ENCODE assay signal across 8 mouse cellular contexts in genomic region chr9:108489702-108490558, GRCm38 (mm10). TPM values are rescaled to one million over a fixed set of nuclear protein-coding genes. Genes with fewer than 3 reads are reported as not detected.
DNase-seq lines count a peak whose midpoint lies in the region; ATAC-seq lines count a peak whose summit lies in the region.

No protein-coding gene starts in this region.

- peaks cover 85% of the 10 kb centered on the region for H3K36me3 ChIP-seq in heart, embryonic 10.5 days
- peaks cover 17% of the 10 kb centered on the region for H3K36me3 ChIP-seq in forebrain, embryonic 11.5 days (ENCODE audit: control insufficient read depth, insufficient read depth, low read length)
- peaks cover 64% of the 10 kb centered on the region for H3K36me3 ChIP-seq in liver, embryonic 12.5 days

- H3K27ac ChIP-seq in heart, embryonic 10.5 days, result peak overlapping the region; percentile 97
- H3K27ac ChIP-seq in forebrain, embryonic 11.5 days (ENCODE audit: low read depth, low read length), result peak overlapping the region; percentile 91
- peak overlapping the region; percentile 96 for H3K27ac ChIP-seq in liver, embryonic 12.5 days

- 70% methylated on average over 26 of the region's 26 CpGs for WGBS in heart, embryonic 10.5 days
- 71% methylated on average over 26 of the region's 26 CpGs for WGBS in forebrain, embryonic 11.5 days
- WGBS in liver, embryonic 12.5 days (ENCODE audit: insufficient replicate concordance), result 68% methylated on average over 26 of the region's 26 CpGs

- H3K4me3 ChIP-seq in heart, embryonic 10.5 days, result peak overlapping the region; percentile 100
- H3K4me3 ChIP-seq in forebrain, embryonic 11.5 days (ENCODE audit: low read depth, low read length), result peak overlapping the region; percentile 96
- H3K4me3 ChIP-seq in liver, embryonic 12.5 days, result peak overlapping the region; percentile 95

- H3K9ac ChIP-seq in forebrain, embryonic 11.5 days (ENCODE audit: low read length), result peak overlapping the region; percentile 91
- peak overlapping the region; percentile 94 for H3K9ac ChIP-seq in liver, embryonic 12.5 days

- DNase-seq in heart, embryonic 10.5 days (ENCODE audit: low spot score), result no peak
- DNase-seq in heart, adult 18-20 months, result no peak
- DNase-seq in CD4-positive, CD25-positive, alpha-beta regulatory T cell, adult 2 months (ENCODE audit: low read depth, low spot score), result peak; percentile 41
- DNase-seq in forebrain, embryonic 11.5 days (ENCODE audit: low spot score), result no peak
- DNase-seq in testis, postnatal 10 days (ENCODE audit: low spot score), result peak; percentile 67
- no peak for DNase-seq in cerebellum, adult 11-12 months
- no peak for DNase-seq in adrenal gland, postnatal 14 days

- ATAC-seq in forebrain, embryonic 11.5 days (replicated peaks; ENCODE audit: low FRiP score), result peak; percentile 28
- ATAC-seq in liver, embryonic 12.5 days, result no peak

- H3K4me1 ChIP-seq in heart, embryonic 10.5 days, result peaks cover 29% of the 10 kb centered on the region
- H3K4me1 ChIP-seq in forebrain, embryonic 11.5 days (replicated peaks; ENCODE audit: control insufficient read depth, insufficient read depth, low read length), result peaks cover 14% of the 10 kb centered on the region
- peaks cover 26% of the 10 kb centered on the region for H3K4me1 ChIP-seq in liver, embryonic 12.5 days

- no peaks in the 10 kb centered on the region for H3K27me3 ChIP-seq in heart, embryonic 10.5 days (ENCODE audit: insufficient read depth, poor library complexity, severe bottlenecking)
- no peaks in the 10 kb centered on the region for H3K27me3 ChIP-seq in forebrain, embryonic 11.5 days (ENCODE audit: control insufficient read depth, insufficient read depth, low read length)
- no peaks in the 10 kb centered on the region for H3K27me3 ChIP-seq in liver, embryonic 12.5 days (replicated peaks)

- H3K4me2 ChIP-seq in forebrain, embryonic 11.5 days (ENCODE audit: low read depth, low read length, severe bottlenecking), result peak overlapping the region; percentile 85
- peak overlapping the region; percentile 94 for H3K4me2 ChIP-seq in liver, embryonic 12.5 days

- no peaks in the 10 kb centered on the region for H3K9me3 ChIP-seq in heart, embryonic 10.5 days
- H3K9me3 ChIP-seq in forebrain, embryonic 11.5 days (ENCODE audit: control insufficient read depth, low read length), result no peaks in the 10 kb centered on the region
- no peaks in the 10 kb centered on the region for H3K9me3 ChIP-seq in liver, embryonic 12.5 days (replicated peaks)

RNA-seq across cellular contexts. Expression of gene Usp19, which starts 0.5 kb away (rescaled TPM):
- 78.6 and 84.1 TPM in 2 replicates for polyA plus RNA-seq in heart, embryonic 10.5 days (2016; fragmentation: Nextera tagmentation; extraction: Ambion mirVana)
- 10 to 100 TPM; 79.9 to 91.6 TPM for total RNA-seq in heart, adult 18-20 months (2021)
- polyA plus RNA-seq in forebrain, embryonic 11.5 days (2014; fragmentation: Nextera tagmentation; extraction: Ambion mirVana), result 84.0 and 90.0 TPM in 2 replicates
- 48.0 and 52.1 TPM in 2 replicates for polyA plus RNA-seq in liver, embryonic 12.5 days (2016; fragmentation: Nextera tagmentation; extraction: Ambion mirVana)
- 163 and 175 TPM in 2 replicates for total RNA-seq in adrenal gland, postnatal 14 days (2021)

RNA-seq across cellular contexts. Expression of gene Lamb2, which starts 10.4 kb away (rescaled TPM):
- 46.3 and 57.4 TPM in 2 replicates for polyA plus RNA-seq in heart, embryonic 10.5 days (2016; fragmentation: Nextera tagmentation; extraction: Ambion mirVana)
- 100 to 1,000 TPM; 334 to 339 TPM for total RNA-seq in heart, adult 18-20 months (2021)
- polyA plus RNA-seq in forebrain, embryonic 11.5 days (2014; fragmentation: Nextera tagmentation; extraction: Ambion mirVana), result 31.8 and 40.9 TPM in 2 replicates
- 9.8 and 10.9 TPM in 2 replicates for polyA plus RNA-seq in liver, embryonic 12.5 days (2016; fragmentation: Nextera tagmentation; extraction: Ambion mirVana)
- total RNA-seq in adrenal gland, postnatal 14 days (2021), result 121 and 124 TPM in 2 replicates

RNA-seq across cellular contexts. Expression of gene Qars, which starts 17.6 kb away (rescaled TPM):
- polyA plus RNA-seq in heart, embryonic 10.5 days (2016; fragmentation: Nextera tagmentation; extraction: Ambion mirVana), result 83.2 and 95.8 TPM in 2 replicates
- total RNA-seq in heart, adult 18-20 months (2021), result 10 to 100 TPM; 76.4 to 90.3 TPM
- 107 and 116 TPM in 2 replicates for polyA plus RNA-seq in forebrain, embryonic 11.5 days (2014; fragmentation: Nextera tagmentation; extraction: Ambion mirVana)
- 74.4 and 79.9 TPM in 2 replicates for polyA plus RNA-seq in liver, embryonic 12.5 days (2016; fragmentation: Nextera tagmentation; extraction: Ambion mirVana)
- 179 and 190 TPM in 2 replicates for total RNA-seq in adrenal gland, postnatal 14 days (2021)

RNA-seq across cellular contexts. Expression of gene Qrich1, which starts 26.7 kb away (rescaled TPM):
- 117 and 129 TPM in 2 replicates for polyA plus RNA-seq in heart, embryonic 10.5 days (2016; fragmentation: Nextera tagmentation; extraction: Ambion mirVana)
- 10 to 100 TPM; 57.8 to 58.7 TPM for total RNA-seq in heart, adult 18-20 months (2021)
- 174 and 183 TPM in 2 replicates for polyA plus RNA-seq in forebrain, embryonic 11.5 days (2014; fragmentation: Nextera tagmentation; extraction: Ambion mirVana)
- polyA plus RNA-seq in liver, embryonic 12.5 days (2016; fragmentation: Nextera tagmentation; extraction: Ambion mirVana), result 78.6 and 81.6 TPM in 2 replicates
- total RNA-seq in adrenal gland, postnatal 14 days (2021), result 114 and 125 TPM in 2 replicates

RNA-seq across cellular contexts. Expression of gene Klhdc8b, which starts 28.5 kb away (rescaled TPM):
- polyA plus RNA-seq in heart, embryonic 10.5 days (2016; fragmentation: Nextera tagmentation; extraction: Ambion mirVana), result 86.8 and 106 TPM in 2 replicates
- total RNA-seq in heart, adult 18-20 months (2021), result 1 to 10 TPM; 4.7 to 5.5 TPM
- 49.5 and 53.9 TPM in 2 replicates for polyA plus RNA-seq in forebrain, embryonic 11.5 days (2014; fragmentation: Nextera tagmentation; extraction: Ambion mirVana)
- 17.7 and 18.8 TPM in 2 replicates for polyA plus RNA-seq in liver, embryonic 12.5 days (2016; fragmentation: Nextera tagmentation; extraction: Ambion mirVana)
- total RNA-seq in adrenal gland, postnatal 14 days (2021), result 29.7 and 30.9 TPM in 2 replicates

Comparison
In these comparisons a context has a peak if more than half of its experiments do, and no peak if none do; other contexts are left out.
1. DNase-seq: peak in CD4-positive, CD25-positive, alpha-beta regulatory T cell, adult 2 months (single experiment) and testis, postnatal 10 days (single experiment); none in heart, embryonic 10.5 days (single experiment), heart, adult 18-20 months (0 of 2), forebrain, embryonic 11.5 days (single experiment), cerebellum, adult 11-12 months (single experiment) and adrenal gland, postnatal 14 days (single experiment).
2. Peak in every context shown above with its lines, with median percentiles within 50 percentile points of each other: H3K27ac ChIP-seq and H3K4me3 ChIP-seq.